Mouse (Mus musculus): Measurements from ENCODE around the gene Npnt. TPM values are rescaled to one million over a fixed set of nuclear protein-coding genes. Genes with fewer than 3 reads are reported as not detected.

Npnt gene
- 2.2 and 3.0 TPM in 2 replicates for polyA plus RNA-seq (2015; fragmentation: Nextera tagmentation; extraction: Ambion mirVana)

DNA sequence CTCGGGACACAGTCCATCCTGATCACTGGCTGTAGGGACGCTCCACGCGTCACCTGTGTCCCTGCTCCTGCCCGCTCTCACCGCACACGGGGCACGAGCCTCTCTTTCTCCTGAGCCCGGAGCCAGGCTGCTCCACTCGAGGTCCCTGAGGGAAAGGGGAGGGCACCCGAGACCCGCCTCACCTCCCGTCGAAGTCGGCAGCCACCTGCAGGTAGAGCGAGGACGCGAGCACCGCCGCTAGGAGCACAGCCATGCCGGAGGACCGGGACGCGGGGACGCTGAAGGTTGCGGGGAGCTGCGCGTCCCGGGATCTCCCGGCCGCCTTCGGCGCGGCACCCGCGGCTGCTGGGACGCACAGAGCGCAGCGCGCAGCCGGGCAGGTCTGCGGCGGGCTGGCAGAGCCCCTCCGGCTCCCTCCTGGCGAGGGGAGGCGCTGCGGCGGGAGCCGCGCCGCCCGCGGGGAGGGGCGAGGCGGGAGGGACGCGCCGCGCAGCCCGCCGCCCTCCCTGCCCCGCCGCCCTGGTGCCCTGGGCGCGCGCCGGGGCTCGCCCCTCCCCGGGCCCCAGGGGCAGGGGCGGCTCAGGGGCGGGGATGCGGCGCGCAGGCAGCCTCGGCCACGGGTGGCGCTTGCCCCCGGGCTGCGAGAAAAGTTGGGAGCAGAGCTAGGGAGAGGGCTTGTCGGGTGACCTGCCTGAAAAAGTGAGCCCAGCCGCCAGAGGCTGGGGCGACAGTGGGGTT, at the start of gene Npnt:
Npnt (minus strand) TSS at position 501 of the 738 bp plus-strand sequence.
- Histone ChIP-seq H3K4me1 (ENCODE audit: control insufficient read depth, low read depth, low read length) (peaks cover 3% of the 10 kb centered on the region), H3K4me3 (ENCODE audit: low read depth, low read length) (peak within 1 kb of the TSS; percentile 60), H3K27me3 (ENCODE audit: control insufficient read depth, insufficient read depth, low read depth, low read length) (peaks cover 37% of the 10 kb centered on the region), H3K4me2 (ENCODE audit: low read depth, low read length) (peak within 1 kb of the TSS; percentile 72), H3K9me3 (replicated peaks; ENCODE audit: control insufficient read depth, low read length) (no peaks in the 10 kb centered on the region), H3K9ac (ENCODE audit: low read depth, low read length) (no peak within 1 kb of the TSS), H3K27ac (ENCODE audit: low read length) (no peak within 1 kb of the TSS), H3K36me3 (ENCODE audit: control insufficient read depth, insufficient read depth) (no peaks in the 10 kb centered on the region)
- ATAC-seq (ENCODE audit: low read depth), result peak; percentile 75
- WGBS (ENCODE audit: insufficient replicate concordance), result under 1% methylated on average over 66 of the region's 82 CpGs

DNA sequence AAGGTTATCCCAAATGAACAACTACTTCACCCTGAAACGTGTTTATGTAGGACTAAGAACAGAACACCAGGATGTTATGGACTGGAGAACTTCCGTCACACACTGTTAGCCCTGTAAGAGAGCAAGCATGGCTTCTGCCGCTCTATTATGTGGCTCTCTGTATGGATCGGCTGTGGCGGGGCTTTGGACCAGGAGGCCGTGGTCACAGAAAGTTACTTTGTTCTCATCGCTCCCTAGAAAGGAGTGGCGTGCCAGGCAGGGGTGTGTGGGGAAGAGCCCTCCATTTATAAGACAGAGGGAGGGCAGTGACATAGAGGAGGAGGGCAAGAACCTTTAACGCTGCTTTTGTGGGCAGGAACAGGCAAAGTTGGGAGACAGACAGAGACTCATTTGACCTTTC, 46.2 kb upstream of the Npnt start:
- Histone ChIP-seq H3K4me3 (ENCODE audit: low read depth, low read length) (no peak overlapping the region), H3K4me1 (ENCODE audit: control insufficient read depth, low read depth, low read length) (no peaks in the 10 kb centered on the region), H3K9ac (ENCODE audit: low read depth, low read length) (no peak overlapping the region), H3K9me3 (replicated peaks; ENCODE audit: control insufficient read depth, low read length) (no peaks in the 10 kb centered on the region), H3K4me2 (ENCODE audit: low read depth, low read length) (no peak overlapping the region), H3K27ac (ENCODE audit: low read length) (no peak overlapping the region), H3K27me3 (ENCODE audit: control insufficient read depth, insufficient read depth, low read depth, low read length) (no peaks in the 10 kb centered on the region), H3K36me3 (ENCODE audit: control insufficient read depth, insufficient read depth) (no peaks in the 10 kb centered on the region)
- ATAC-seq (ENCODE audit: low read depth), result no peak
- WGBS (ENCODE audit: insufficient replicate concordance), result 81% methylated on average over 9 of the region's 9 CpGs

DNA sequence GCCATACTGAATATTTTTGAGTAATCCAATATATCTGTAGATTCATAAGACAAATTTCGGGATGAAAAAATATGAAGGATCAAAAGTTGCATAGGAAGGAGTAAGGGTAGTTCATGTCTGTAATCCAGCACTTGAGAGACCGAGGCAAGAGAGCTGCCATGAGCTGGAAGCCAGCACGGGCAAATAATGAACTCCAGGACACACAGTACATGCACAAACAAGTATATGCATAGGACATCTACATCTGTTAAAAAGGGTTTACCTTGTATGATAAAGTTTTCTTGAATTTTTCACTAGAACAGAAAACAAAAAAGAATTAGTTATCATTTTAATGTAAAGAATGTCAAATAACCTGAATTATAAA, 45.8 kb upstream of the Npnt start:
- Histone ChIP-seq H3K27me3 (ENCODE audit: control insufficient read depth, insufficient read depth, low read depth, low read length) (no peaks in the 10 kb centered on the region), H3K4me3 (ENCODE audit: low read depth, low read length) (no peak overlapping the region), H3K36me3 (ENCODE audit: control insufficient read depth, insufficient read depth) (no peaks in the 10 kb centered on the region), H3K4me1 (ENCODE audit: control insufficient read depth, low read depth, low read length) (no peaks in the 10 kb centered on the region), H3K4me2 (ENCODE audit: low read depth, low read length) (no peak overlapping the region), H3K9me3 (replicated peaks; ENCODE audit: control insufficient read depth, low read length) (no peaks in the 10 kb centered on the region), H3K27ac (ENCODE audit: low read length) (no peak overlapping the region), H3K9ac (ENCODE audit: low read depth, low read length) (no peak overlapping the region)
- ATAC-seq (ENCODE audit: low read depth), result no peak
- 78% methylated on average over 3 of the region's 3 CpGs for WGBS (ENCODE audit: insufficient replicate concordance)

DNA sequence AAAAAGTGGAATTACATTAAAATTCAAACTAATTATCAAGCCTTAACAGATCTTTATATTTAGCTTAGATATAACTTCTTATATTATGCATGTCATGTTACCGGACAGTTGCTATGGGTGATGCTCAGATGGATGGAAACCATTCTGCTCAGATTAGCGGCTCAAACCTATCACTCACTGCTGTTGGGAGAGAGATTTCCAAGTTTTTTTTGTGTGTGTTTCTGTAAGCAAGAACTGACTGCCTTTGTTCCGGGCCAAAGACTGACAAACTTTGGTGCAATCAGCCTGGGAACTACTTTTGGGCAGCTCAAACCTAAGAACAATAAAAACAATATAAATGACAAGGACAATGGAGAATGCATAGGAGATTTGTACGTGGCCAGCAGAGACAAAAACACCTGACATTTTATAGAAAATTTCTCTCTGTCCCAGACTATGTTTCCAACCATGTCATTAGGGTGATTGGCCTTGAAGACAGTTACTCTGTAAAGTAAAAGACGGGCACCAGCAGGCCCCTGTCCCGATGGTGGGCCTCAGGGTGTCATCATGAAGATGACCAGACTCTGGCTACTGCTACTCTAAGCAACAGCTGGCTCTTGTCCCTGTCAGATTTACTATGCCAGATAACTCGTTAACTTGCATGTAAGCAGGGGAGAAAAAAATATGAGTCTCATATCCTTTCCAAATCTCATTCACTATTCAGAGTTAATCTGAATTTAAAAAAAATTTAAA, 45.2 kb upstream of the Npnt start:
- ATAC-seq (ENCODE audit: low read depth), result no peak
- Histone ChIP-seq H3K4me3 (ENCODE audit: low read depth, low read length) (no peak overlapping the region), H3K27me3 (ENCODE audit: control insufficient read depth, insufficient read depth, low read depth, low read length) (no peaks in the 10 kb centered on the region), H3K9me3 (replicated peaks; ENCODE audit: control insufficient read depth, low read length) (no peaks in the 10 kb centered on the region), H3K9ac (ENCODE audit: low read depth, low read length) (no peak overlapping the region), H3K4me2 (ENCODE audit: low read depth, low read length) (no peak overlapping the region), H3K4me1 (ENCODE audit: control insufficient read depth, low read depth, low read length) (no peaks in the 10 kb centered on the region), H3K36me3 (ENCODE audit: control insufficient read depth, insufficient read depth) (no peaks in the 10 kb centered on the region), H3K27ac (ENCODE audit: low read length) (no peak overlapping the region)
- WGBS (ENCODE audit: insufficient replicate concordance), result 74% methylated on average over 7 of the region's 7 CpGs

DNA sequence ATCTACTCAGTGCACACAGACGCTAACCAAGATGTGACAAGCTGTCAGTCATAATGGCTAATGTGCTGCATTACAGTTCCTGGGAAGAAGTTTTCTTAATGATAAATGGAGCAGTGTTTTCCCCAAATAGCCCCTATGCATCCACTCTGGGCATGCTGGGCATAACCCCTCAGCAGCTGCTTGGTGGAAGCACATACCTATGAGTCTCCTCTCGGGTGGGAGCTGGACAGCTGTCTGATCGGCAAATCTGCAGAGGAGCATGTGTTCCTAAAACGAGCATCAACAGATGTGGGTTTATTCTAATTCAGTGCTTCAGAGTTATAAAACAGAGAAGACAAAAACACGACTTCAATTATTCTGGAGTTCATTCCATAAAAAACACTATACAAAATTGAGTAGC, 36.1 kb upstream of the Npnt start:
- no peak overlapping the region for H3K9ac ChIP-seq (ENCODE audit: low read depth, low read length)
- H3K4me2 ChIP-seq (ENCODE audit: low read depth, low read length), result no peak overlapping the region
- ATAC-seq (ENCODE audit: low read depth), result no peak
- no peak overlapping the region for H3K27ac ChIP-seq (ENCODE audit: low read length)
- H3K36me3 ChIP-seq (ENCODE audit: control insufficient read depth, insufficient read depth), result peaks cover 3% of the 10 kb centered on the region; the same call in 1 of the 2 replicates
- H3K4me3 ChIP-seq (ENCODE audit: low read depth, low read length), result no peak overlapping the region
- H3K4me1 ChIP-seq (ENCODE audit: control insufficient read depth, low read depth, low read length), result no peaks in the 10 kb centered on the region
- H3K9me3 ChIP-seq (replicated peaks; ENCODE audit: control insufficient read depth, low read length), result no peaks in the 10 kb centered on the region
- 73% methylated on average over 5 of the region's 5 CpGs for WGBS (ENCODE audit: insufficient replicate concordance)
- no peaks in the 10 kb centered on the region for H3K27me3 ChIP-seq (ENCODE audit: control insufficient read depth, insufficient read depth, low read depth, low read length)

DNA sequence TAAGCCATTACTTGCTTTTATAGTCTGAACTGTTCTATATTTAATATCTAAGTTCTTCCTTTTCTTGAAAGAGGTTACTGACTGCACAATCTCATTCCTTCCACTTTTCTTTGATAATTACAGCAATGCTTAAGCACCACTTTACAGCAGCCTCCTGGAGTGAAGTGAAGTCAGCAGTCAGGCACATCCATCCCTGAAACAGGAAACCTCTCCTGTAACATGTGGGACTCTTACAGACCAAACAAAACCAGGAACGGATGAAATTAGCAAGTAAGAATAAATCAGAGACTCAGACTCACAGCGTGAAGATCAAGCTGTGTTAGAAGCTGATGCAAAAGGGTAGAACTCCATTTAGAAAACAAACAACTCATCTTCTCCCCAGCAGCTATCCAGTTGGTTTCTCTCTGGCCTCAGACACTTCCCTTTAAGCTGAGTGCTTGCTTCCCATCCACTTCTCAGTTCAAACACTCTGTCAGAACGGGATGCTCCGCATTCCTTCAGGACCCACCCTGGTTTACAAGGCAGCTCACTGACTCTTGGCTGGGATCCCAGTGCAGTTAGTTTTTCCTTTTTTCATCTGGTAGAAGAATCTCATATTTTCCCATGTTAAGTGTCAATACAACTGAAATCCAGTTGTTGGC, 33.9 kb upstream of the Npnt start:
- no peak overlapping the region for H3K4me2 ChIP-seq (ENCODE audit: low read depth, low read length)
- H3K9me3 ChIP-seq (replicated peaks; ENCODE audit: control insufficient read depth, low read length), result no peaks in the 10 kb centered on the region
- no peak for ATAC-seq (ENCODE audit: low read depth)
- H3K4me1 ChIP-seq (ENCODE audit: control insufficient read depth, low read depth, low read length), result no peaks in the 10 kb centered on the region
- H3K27ac ChIP-seq (ENCODE audit: low read length), result no peak overlapping the region
- H3K9ac ChIP-seq (ENCODE audit: low read depth, low read length), result no peak overlapping the region
- no peaks in the 10 kb centered on the region for H3K27me3 ChIP-seq (ENCODE audit: control insufficient read depth, insufficient read depth, low read depth, low read length)
- peaks cover 3% of the 10 kb centered on the region; the same call in 1 of the 2 replicates for H3K36me3 ChIP-seq (ENCODE audit: control insufficient read depth, insufficient read depth)
- WGBS (ENCODE audit: insufficient replicate concordance), result 74% methylated on average over 4 of the region's 4 CpGs
- no peak overlapping the region for H3K4me3 ChIP-seq (ENCODE audit: low read depth, low read length)

DNA sequence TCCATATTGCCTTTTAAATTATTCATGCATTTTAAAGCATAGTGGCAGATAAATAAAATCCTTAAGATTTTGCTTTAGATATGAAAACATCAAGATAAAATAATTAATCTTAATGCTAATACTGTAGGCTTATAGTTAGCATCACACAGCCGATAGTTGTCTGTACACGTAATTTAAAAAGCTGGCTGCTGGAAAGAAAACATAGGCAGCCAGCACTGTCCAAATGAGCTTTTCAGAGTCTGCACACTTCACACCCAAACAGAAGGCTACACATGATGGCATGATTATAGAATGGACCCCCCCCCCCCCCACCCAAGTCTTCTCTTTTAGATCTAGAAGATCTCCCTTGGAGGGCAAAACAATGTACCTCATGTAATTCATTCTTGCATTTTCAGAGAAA, 31.9 kb upstream of the Npnt start:
- Histone ChIP-seq H3K27ac (ENCODE audit: low read length) (no peak overlapping the region), H3K4me3 (ENCODE audit: low read depth, low read length) (no peak overlapping the region), H3K9me3 (replicated peaks; ENCODE audit: control insufficient read depth, low read length) (no peaks in the 10 kb centered on the region), H3K4me1 (ENCODE audit: control insufficient read depth, low read depth, low read length) (no peaks in the 10 kb centered on the region), H3K9ac (ENCODE audit: low read depth, low read length) (no peak overlapping the region), H3K36me3 (ENCODE audit: control insufficient read depth, insufficient read depth) (peaks cover 3% of the 10 kb centered on the region; the same call in 1 of the 2 replicates), H3K4me2 (ENCODE audit: low read depth, low read length) (no peak overlapping the region), H3K27me3 (ENCODE audit: control insufficient read depth, insufficient read depth, low read depth, low read length) (no peaks in the 10 kb centered on the region)
- no peak for ATAC-seq (ENCODE audit: low read depth)
- 83% methylated on average over 2 of the region's 2 CpGs for WGBS (ENCODE audit: insufficient replicate concordance)

DNA sequence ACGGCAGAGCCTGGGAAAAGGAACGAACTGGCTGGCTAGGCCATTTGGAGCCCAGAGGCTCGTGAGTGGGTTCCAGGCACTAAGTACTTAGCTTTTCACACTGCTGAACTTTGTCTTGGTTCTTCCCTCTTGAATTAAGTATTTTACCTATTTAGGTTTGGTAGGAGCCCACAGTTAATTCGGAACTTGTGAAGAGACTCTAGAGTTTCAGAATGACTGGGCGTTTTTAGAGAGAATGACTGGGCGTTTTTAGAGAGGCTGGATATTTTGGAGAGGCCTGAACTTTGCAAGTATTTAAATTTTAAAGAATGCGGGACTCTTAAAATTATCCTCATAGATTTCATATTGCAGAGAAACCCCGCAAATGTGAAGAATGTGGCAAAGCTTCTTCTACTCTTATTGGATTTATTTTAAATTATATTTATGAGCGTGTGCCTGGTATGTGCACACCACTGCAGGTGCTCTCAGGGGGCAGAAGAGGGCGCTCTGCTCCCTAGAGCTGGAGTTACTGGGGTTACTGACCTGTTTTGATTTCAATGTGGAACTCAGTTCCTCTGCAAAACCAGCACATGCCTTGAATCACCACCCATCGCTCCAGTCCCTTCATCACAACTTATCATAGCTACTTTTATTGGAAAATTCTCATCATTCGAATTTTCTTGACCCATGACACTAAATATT, 29.8 kb upstream of the Npnt start:
- H3K27me3 ChIP-seq (ENCODE audit: control insufficient read depth, insufficient read depth, low read depth, low read length), result no peaks in the 10 kb centered on the region
- H3K4me3 ChIP-seq (ENCODE audit: low read depth, low read length), result no peak overlapping the region
- H3K9ac ChIP-seq (ENCODE audit: low read depth, low read length), result no peak overlapping the region
- H3K4me1 ChIP-seq (ENCODE audit: control insufficient read depth, low read depth, low read length), result no peaks in the 10 kb centered on the region
- H3K4me2 ChIP-seq (ENCODE audit: low read depth, low read length), result no peak overlapping the region
- ATAC-seq (ENCODE audit: low read depth), result no peak
- H3K27ac ChIP-seq (ENCODE audit: low read length), result no peak overlapping the region
- WGBS (ENCODE audit: insufficient replicate concordance), result 82% methylated on average over 12 of the region's 12 CpGs
- H3K36me3 ChIP-seq (ENCODE audit: control insufficient read depth, insufficient read depth), result peaks cover 3% of the 10 kb centered on the region; the same call in 1 of the 2 replicates
- no peaks in the 10 kb centered on the region for H3K9me3 ChIP-seq (replicated peaks; ENCODE audit: control insufficient read depth, low read length)
